Mouse (Mus musculus): ENCODE measurements around the gene Krt7.

Krt7 gene

GRCm38 (mm10) chr15:101410775-101411174 is at the start of gene Krt7:
Gene Krt7 (plus strand): TSS chr15:101411043.
- in situ Hi-C loops (cut with MboI; ENCODE audit: low pct_unique_long_range_greater_than_20kb in 1 of 2, low sequenced_read_pairs in 2 of 2, unreplicated experiment in 1 of 2) = no loop called here

DNA sequence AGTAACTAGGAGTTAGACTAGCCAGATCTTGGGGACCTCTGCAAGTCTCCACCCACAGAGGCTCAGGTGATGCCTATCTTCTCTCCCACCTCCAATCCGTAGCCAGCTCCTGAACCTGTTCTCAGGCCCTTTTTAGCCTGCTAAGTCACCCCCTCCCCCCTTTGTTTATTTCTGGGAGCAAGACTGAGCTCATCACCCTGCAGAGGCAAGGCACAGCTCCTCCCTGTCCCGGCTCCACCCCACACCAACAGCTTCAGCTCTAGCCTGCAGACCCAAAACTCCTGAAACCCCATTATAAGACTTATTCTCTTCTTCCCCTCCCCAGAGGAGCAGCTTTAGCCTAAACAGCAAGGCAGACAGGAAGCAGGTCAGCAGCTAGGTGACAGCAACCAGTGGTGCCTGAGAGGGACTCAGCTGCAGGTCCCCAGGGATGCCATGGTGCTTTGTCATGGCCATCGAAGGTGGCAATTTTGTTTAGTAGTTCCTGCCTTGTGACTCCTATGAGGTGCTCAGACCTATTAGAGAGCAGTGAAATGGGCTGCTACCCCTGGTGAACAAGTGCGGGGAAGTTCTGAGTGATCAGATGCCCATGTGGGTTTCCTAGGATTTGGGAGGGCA is 48.3 kb upstream of the Krt7 start:
- in situ Hi-C loops (cut with MboI; ENCODE audit: low pct_unique_long_range_greater_than_20kb in 1 of 2, low sequenced_read_pairs in 2 of 2, unreplicated experiment in 1 of 2) = no loop called here

GRCm38 (mm10) chr15:101363933-101364332 is 46.9 kb upstream of the Krt7 start:
- in situ Hi-C loops (cut with MboI; ENCODE audit: low pct_unique_long_range_greater_than_20kb in 1 of 2, low sequenced_read_pairs in 2 of 2, unreplicated experiment in 1 of 2) = no loop called here

DNA sequence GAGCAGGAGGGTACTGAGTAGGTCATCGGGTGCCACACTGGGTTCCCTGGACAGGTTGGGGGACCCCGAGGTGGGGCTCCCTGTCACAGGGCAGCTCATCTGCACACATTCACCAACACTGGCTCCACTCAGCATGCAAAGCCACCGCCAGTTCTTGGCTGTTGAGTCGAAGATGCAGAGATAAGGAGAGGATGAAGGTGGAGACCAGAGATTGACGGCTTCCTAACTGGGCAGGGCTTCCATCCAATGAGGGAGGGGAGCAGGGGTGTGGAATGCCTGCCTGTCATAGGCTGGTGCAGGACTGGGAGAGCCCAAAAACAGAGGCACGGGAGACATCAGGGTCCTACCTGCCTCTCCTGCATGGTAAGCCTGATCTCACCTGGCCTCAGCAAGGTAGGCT is 46.4 kb upstream of the Krt7 start:
- in situ Hi-C loops (cut with MboI; ENCODE audit: low pct_unique_long_range_greater_than_20kb in 1 of 2, low sequenced_read_pairs in 2 of 2, unreplicated experiment in 1 of 2) = no loop called here

DNA sequence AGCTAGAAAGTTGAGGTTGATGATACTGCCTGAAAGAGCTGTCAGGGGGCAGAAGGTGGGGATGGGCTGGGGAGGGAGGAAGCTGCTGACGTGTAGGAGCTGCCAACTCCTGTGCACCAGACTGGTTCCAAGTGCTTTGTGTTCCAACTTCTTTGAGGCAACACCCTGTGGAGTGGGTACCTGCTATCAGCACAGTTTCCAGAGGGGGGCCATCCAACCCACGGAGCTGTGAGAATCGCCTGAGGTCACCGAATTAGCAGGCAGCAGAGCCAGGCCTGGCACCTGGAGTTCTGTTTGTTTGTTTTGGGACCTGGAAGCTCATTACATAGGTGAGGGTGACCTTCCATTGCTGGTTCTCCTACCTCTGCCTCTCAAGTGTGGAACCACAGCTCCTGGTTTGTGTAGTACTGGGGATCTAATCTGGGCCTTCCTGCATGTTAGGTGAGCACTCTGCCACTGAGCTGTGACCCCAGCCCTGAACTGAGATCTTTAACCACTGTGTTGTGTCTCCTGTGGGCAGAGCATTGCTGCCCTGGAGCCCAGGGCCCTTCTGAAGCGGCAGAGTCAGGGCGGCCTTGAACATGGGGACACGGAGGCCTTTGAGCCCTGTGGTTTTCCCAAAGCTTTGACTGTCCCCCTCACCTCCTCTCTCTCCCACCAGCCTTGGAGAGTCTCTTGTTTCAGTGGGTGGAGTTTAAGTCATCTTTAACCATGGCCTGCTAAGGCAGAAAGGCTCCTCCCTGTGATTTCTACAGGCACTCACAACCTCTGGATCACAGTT is 45.8 kb upstream of the Krt7 start:
- in situ Hi-C loops (cut with MboI; ENCODE audit: low pct_unique_long_range_greater_than_20kb in 1 of 2, low sequenced_read_pairs in 2 of 2, unreplicated experiment in 1 of 2) = no loop called here

- in situ Hi-C loops (cut with MboI; ENCODE audit: low pct_unique_long_range_greater_than_20kb in 1 of 2, low sequenced_read_pairs in 2 of 2, unreplicated experiment in 1 of 2) = no loop called here
Measured at GRCm38 (mm10) chr15:101365721-101366120, 45.1 kb upstream of the Krt7 start.

DNA sequence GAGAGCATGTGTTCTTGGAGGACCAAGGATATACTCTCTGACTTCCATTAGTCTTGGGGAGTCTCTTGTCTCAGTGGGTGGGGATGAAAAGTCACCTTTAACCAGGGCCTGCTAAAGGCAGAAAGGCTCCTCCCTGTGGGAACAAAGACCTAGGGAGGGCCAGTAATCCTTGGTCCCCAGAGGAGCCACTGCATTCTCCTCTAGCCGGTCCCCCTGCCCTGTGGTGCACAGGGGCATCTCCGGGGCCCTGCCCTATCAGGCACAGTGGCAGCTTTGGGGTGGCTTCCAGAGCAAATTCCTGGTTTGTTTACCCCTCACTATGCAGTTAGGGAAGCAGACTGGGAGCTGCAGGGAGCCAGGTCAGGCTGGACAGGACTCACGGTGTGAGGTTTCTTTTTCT is 44.4 kb upstream of the Krt7 start:
- in situ Hi-C loops (cut with MboI; ENCODE audit: low pct_unique_long_range_greater_than_20kb in 1 of 2, low sequenced_read_pairs in 2 of 2, unreplicated experiment in 1 of 2) = no loop called here

GRCm38 (mm10) chr15:101366926-101367325 is 43.9 kb upstream of the Krt7 start:
- in situ Hi-C loops (cut with MboI; ENCODE audit: low pct_unique_long_range_greater_than_20kb in 1 of 2, low sequenced_read_pairs in 2 of 2, unreplicated experiment in 1 of 2) = no loop called here

DNA sequence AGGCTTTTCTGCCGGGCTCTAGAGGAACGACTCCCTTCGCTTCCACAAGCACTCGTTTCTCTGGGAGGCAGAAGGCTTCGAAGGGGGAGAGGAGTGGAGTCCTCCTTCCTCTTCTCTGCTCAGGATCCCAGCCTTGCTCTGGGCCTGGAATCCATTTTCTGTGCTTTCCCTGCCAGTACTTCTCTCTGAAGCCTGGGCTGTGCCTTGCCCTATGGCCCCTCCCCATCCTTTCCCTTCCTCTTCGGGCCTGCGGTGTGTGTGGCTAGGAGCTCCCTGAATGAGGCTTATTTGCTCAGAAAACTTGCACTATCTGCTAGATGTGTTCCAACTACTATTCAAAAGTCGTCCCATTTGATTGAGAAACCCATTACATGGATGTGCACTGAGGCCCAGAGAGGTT is 43.3 kb upstream of the Krt7 start:
- in situ Hi-C loops (cut with MboI; ENCODE audit: low pct_unique_long_range_greater_than_20kb in 1 of 2, low sequenced_read_pairs in 2 of 2, unreplicated experiment in 1 of 2) = no loop called here

DNA sequence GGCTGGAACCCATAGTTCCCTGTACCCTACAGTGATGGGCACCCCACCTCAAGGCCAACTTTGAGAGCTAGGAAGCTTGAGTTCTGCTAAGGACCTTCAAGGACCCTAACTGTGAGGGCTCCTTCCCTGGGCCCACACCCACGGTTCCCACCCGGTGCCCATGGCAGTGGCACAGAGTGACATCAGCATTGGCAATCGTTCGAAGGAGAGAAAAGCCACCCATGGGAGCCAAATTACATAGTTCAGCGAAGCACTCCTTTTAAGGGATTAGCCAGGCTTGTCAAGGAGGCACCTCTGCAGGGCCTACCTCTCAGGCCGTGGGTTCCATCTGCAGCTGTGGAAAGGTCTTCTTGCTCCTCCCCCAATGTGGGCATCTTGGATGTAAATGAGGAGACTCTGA is 42.8 kb upstream of the Krt7 start:
- in situ Hi-C loops (cut with MboI; ENCODE audit: low pct_unique_long_range_greater_than_20kb in 1 of 2, low sequenced_read_pairs in 2 of 2, unreplicated experiment in 1 of 2) = no loop called here

GRCm38 (mm10) chr15:101368502-101369381 is 42.1 kb upstream of the Krt7 start:
- in situ Hi-C loops (cut with MboI; ENCODE audit: low pct_unique_long_range_greater_than_20kb in 1 of 2, low sequenced_read_pairs in 2 of 2, unreplicated experiment in 1 of 2) = no loop called here

- in situ Hi-C loops (cut with MboI; ENCODE audit: low pct_unique_long_range_greater_than_20kb in 1 of 2, low sequenced_read_pairs in 2 of 2, unreplicated experiment in 1 of 2) = no loop called here
Measured at GRCm38 (mm10) chr15:101369382-101370100, 41.3 kb upstream of the Krt7 start.

- in situ Hi-C loops (cut with MboI; ENCODE audit: low pct_unique_long_range_greater_than_20kb in 1 of 2, low sequenced_read_pairs in 2 of 2, unreplicated experiment in 1 of 2) = no loop called here
Measured at GRCm38 (mm10) chr15:101370101-101370911, 40.5 kb upstream of the Krt7 start, which contains the start of gene Krt80. Gene Krt80 (minus strand): TSS chr15:101370162.

DNA sequence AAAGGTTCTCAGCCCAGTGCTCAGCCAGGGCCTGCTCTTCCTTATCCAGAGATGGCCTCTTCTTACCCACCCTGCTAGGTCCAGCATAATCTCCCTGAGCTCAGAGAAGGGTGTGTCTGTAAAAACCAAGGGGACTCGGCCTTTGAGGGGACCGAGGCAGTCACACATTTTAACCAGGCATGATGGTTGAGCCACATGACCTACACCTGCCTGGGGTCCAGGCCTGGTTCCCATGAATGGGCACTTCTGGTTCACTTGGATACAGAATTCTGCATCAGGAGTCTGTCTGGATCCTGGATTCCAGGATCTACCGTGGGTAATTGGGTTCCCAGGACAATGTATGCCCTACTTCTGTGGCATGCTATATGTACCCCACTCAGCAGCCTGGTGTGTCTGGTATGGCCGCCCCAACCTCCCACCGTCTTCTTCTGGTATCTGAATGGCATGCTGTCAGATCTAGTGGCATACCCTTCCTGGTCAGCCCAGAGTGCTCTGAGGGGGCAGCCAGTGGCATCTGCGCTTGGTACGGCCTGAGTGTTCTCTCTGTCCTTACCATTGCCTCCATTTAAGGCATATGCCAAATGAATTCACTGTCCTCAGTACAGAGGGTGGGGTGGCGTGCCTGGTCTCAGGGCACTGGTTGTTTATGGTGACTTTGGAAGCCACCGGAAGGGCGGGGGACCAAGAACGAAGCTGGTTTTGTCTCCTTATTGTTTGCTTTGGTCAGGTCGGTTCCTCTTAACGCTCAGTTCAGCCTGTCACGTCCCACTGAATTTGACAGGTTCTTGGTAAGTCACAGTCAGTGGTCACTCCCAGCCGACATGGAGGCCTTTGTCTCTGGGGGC is 39.5 kb upstream of the Krt7 start:
- in situ Hi-C loops (cut with MboI; ENCODE audit: low pct_unique_long_range_greater_than_20kb in 1 of 2, low sequenced_read_pairs in 2 of 2, unreplicated experiment in 1 of 2) = no loop called here

- in situ Hi-C loops (cut with MboI; ENCODE audit: low pct_unique_long_range_greater_than_20kb in 1 of 2, low sequenced_read_pairs in 2 of 2, unreplicated experiment in 1 of 2) = no loop called here
Measured at GRCm38 (mm10) chr15:101372131-101372977, 38.5 kb upstream of the Krt7 start.

- in situ Hi-C loops (cut with MboI; ENCODE audit: low pct_unique_long_range_greater_than_20kb in 1 of 2, low sequenced_read_pairs in 2 of 2, unreplicated experiment in 1 of 2) = no loop called here
Measured at GRCm38 (mm10) chr15:101373286-101373898, 37.5 kb upstream of the Krt7 start.

Measured in mouse embryonic stem cell (cell line).